Mouse (Mus musculus) heart, postnatal 0 days (tissue): Measurements from ENCODE around the gene Gm49318.

Experiments
- CTCF ChIP-seq: IDR thresholded peaks from 2 replicates; pipeline ENCODE4 v1.5.1; 2016; ENCODE audit warnings: antibody characterized with exemption, control low read depth, low read depth
- EP300 ChIP-seq: IDR thresholded peaks from 2 replicates; pipeline ENCODE4 v1.6.1; 2016; ENCODE audit warnings: antibody characterized with exemption, low read depth

GRCm38 (mm10) chr9:22011055-22011454 lies 60.0 kb downstream of the Gm49318 start:
- TF ChIP-seq CTCF (no peak), EP300 (no peak)
